Mouse (Mus musculus): ENCODE data around the gene Sestd1.

DNA sequence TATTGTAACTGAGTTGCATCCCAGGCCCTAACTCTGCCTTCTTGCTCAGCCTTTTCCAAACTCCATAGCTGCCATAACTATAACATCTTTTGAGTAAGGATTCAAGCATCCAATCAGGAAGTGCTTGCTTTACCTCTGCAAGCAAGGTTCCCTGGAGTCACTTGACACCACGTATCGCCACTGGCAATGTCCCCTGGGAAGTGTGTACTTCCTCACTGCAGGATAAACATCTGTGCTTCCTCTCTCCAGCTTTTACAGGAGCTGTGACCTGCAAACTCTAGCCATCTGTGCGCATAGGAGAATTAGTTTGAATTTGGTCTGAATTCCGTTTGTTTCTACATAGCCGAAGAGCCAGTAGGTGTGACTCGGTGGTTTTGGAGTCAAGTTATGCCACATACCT is 43.3 kb upstream of the Sestd1 start:
- TF ChIP-seq POLR2A (IDR thresholded peaks at IDR 0.05; ENCODE audit: borderline replicate concordance, insufficient read depth, low read length) (no peak), CTCF (IDR thresholded peaks at IDR 0.05; ENCODE audit: borderline replicate concordance, insufficient read depth, low read depth, low read length) (no peak)
